Mouse (Mus musculus) embryo, embryonic 10.5 days (tissue): ENCODE data around the gene Dapl1.

Experiments
- DNase-seq: peaks from one replicate; pipeline ENCODE4 v3.0.0-alpha.2; 2015; ENCODE audit warnings: low spot score

Dapl1 gene

DNA sequence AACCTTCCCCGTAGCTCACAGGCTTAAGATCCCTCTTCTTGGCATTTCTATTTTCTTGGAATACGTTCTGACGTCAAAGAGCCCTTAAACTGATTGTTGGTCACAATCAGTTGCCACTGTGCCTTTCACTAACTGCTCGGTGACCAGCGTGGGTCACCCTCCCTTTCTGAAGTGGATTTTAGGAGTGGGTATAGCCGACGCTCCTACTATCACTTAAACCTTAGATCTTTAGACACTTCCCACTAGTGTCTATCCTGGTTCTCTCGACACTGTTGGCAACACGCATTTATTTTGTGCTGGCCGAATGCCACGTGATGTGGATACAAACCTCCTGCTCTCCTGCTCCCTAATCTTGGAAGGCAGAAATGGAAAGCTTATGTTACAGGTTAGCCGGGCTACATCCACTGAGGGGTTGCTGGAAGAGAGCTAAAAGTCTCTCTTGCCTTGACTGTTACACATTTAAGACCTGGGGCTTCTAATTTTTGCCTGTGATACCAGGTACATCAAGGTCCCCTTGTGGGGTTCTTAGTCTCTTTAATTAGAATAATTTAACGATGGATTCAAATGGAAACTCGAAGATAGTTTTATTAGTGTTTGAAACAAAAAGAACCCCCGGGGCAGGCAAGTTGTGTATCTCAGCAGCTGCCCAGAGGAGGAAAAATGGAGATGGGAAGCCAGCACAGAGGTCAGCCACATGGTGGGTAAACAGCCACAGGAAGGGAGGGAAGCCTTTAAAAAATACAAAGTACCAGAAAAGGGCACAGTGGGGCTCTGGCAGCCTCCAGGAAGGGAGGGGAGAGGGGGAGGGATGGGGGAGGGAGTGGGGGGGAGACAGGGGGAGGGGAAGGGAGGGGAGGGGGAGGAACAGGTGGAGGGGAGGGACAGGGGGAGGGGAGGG is 13.2 kb upstream of the Dapl1 start:
- DNase-seq, result no peak

GRCm38 (mm10) chr2:59474336-59474735 is 10.1 kb upstream of the Dapl1 start:
- no peak for DNase-seq

DNA sequence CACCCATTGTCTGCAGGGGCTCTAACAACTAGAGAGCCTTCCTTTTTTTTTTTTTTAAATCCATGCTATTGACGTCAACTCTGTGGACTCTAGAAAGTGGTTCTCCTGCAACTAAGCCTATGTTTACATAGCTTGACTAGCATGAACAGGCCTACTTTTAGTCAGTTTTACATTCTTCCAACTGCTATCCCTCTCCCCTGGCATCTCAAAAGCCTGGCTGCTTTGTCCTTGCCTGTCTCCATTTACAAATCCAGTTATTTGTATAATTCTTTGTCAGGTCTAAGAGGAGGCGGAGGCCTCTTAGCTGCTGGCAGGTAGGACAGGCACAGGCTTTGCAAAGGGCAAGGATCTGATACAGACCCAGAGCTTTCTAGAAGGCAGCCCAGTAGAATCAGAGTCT is 627 bp downstream of the Dapl1 start:
- DNase-seq, result no peak

DNA sequence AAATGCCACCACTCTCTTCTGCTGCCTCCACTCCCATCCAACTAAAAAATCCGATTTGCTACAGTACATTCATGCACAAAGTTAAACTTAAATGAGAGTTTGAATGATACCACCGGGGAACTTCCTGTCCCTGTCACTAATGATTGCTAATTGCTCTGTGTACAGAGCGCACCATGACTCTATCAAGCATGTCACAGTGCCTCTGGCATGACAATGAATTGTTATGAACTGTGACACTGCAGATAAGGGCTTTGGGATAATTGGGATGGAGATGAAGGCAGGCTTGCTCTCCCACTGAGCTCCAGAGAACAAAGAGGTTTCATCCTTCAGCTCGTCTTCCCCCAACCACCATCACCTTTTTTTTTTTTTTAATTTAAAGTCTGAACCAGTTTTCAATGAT is 1.2 kb downstream of the Dapl1 start:
- DNase-seq, result no peak

DNA sequence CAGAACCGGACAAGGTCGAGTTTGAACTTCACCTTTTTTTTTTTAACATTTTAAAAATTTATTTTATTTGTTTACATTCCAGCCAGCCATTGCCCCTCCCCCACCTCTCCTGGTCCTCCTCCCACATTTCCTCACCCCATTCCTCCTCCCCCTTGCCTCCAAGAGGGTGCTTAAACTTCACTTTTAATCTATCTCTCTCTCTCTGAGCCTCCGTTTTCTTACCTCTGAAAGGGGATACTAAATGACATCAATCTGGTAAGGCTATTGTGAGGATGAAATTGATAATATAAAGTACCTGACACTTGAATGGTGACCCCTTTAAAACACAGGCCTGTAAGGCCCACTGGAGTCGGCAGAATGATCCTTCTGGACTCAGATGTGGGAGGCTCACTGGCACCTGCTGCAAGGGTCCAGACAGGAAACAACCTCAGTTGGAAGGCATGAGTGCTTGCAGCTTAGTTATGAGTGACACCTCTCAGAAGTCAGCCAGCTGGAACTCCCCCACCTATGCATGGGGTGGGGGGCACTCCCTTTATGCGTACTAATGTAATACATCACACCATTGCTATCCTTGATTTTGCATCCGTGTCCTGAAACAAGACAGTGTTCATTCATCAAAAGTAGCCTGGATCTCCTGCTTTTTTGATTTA is 1.9 kb downstream of the Dapl1 start:
- no peak for DNase-seq

GRCm38 (mm10) chr2:59488235-59488634 is 3.8 kb downstream of the Dapl1 start:
- DNase-seq, result no peak

DNA sequence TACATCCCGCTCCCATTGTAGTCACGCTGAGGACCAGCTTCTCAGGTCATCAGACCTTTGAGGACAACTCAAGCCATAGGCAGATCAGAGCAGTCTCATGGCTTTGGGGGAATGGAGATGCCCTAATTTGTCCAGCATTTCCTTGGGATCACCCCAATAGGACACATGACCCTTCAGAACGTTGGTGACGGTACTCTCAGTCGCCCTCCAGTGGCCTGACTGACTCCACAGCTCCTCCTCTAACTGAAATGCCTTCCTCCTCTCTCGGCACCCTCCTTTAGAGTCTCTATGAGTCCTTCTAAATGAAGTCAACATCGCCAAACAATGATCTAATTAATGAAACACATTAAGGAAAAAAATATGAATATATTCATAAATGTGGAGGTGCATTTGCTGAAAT is 5.9 kb downstream of the Dapl1 start:
- DNase-seq, result no peak

DNA sequence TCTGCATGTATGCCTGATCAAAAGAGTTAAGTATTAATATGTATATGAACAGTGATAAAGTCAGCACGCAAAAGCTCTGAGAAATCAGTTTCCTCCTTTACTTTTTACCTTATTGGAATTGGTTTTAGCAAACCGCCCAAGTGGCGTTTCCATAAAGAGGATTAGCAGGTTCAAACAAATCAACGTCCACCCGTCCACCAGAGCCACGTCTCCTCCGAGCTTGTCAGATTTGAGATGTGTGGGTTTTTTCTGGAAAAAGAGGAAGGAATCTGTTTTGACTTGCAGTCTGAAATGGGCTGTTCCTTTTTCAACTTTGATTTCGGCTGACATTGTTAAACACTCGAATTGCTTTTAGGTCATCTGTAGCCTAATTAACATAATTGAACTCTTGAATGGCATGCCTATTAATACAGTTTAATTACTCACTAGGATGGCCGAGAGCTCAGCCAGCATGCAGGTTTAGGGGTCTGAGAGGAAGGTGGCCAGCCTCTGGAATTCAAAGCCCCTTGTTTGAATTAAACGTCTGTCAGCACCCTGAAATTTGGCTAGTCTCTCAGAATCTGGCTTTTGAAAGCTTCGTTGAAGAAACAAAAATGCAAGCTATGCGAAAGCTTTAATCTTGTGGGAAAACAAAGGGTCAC is 9.1 kb downstream of the Dapl1 start:
- no peak for DNase-seq

DNA sequence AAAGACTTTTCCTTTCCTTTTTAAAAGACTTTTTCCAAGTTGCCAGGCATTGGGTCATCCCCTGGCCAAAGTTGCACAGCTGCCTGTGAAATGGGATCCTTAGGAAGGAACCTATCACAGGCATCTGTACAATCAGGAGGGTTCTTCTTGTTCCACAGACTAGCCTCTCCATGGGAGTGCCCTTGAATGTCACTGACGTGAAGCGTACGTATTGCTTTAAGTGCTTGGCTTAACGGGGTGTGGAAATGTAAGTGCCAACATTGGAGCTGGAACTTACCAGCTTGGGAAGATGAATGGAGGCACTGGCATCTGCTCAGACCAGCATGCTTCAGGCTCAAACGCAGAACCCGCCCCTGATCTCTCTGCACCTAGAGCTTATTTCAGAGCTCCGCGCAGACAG is 14.7 kb downstream of the Dapl1 start:
- DNase-seq, result no peak

- DNase-seq, result no peak
Observed at GRCm38 (mm10) chr2:59499717-59500116, 15.3 kb downstream of the Dapl1 start.

DNA sequence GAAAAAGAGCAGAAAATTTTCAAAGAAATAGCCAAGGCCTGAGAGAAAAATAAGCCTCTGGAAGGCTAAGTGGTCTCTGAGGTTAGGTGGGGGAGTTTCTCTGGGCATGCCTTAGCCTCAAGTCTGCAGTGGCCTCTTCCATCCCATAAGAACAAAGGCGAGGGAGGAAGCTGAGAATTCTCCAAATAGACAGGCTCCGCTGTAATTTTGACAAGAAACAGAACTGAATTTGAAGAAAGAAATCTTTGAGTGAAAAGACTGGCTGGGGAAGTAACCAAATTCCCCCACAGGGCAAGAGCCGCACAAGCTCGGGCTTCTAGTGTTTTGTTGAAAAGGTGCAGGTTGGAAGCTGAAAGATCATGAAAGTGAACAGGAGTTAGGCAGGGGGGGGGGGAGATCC is 24.6 kb downstream of the Dapl1 start:
- DNase-seq, result no peak

- DNase-seq, result no peak
Observed at GRCm38 (mm10) chr2:59510416-59510815, 26.0 kb downstream of the Dapl1 start.

DNA sequence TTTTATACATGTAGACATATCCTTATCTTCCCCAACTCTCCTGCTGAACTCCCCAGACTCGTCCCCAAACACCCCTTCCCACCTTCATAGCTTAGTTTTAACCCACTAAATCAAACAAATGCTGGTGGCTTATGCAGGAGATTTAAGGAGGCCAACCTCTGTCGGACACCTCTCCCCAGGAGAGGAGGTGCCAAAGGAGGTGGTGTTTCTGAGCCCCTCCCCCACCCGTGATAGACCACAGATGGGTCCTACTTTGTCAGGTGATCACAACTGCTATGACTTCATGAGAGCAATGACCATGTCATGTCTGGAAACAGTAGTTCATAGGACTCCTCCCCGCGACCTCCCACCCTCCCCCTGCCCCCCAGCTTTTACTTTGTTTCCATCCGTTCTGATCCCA is 26.4 kb downstream of the Dapl1 start:
- DNase-seq, result no peak

DNA sequence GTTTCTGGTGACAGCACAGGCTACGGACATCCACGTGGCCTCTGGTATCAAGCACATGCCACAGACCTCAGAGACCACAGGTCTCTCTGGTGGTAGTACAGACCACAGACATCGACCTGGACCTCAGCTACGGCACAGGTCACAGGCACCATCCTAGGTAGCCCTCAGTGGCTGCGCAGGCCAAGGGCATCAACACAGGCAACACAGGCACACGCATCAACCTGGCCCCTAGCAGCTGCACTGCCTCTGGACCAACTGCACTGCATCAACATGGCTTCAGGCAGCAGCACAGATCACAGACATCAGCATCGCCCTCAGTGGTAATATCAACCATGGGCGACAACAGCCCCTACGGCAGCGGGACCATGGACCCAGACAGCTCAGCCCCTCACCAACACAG is 36.2 kb downstream of the Dapl1 start:
- DNase-seq, result no peak

- peak; percentile 97 for DNase-seq
Observed at GRCm38 (mm10) chr2:59522079-59522684, 37.7 kb downstream of the Dapl1 start.

GRCm38 (mm10) chr2:59523526-59523925 is 39.1 kb downstream of the Dapl1 start:
- no peak for DNase-seq

DNA sequence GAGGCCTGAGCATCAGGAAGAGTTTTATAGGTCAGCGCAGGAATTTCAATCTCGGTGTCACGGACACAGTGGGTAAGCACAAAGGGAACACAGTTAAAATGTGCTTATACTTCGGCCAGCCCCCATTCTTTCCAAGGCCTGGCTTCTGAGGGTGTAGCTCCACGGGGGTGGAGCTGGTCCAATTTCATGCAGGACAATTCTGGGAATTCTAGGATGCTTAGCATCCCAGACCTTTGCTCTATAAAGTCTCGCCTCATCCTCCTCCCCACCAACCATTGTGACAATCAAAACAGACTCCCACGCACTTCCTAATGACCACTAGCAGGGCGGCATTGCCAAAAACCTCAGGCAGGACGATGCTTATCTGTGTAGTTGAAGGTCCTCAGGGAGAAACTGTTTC is 42.4 kb downstream of the Dapl1 start:
- DNase-seq, result no peak

GRCm38 (mm10) chr2:59529574-59530080 is 45.2 kb downstream of the Dapl1 start:
- peak; percentile 65 for DNase-seq

DNA sequence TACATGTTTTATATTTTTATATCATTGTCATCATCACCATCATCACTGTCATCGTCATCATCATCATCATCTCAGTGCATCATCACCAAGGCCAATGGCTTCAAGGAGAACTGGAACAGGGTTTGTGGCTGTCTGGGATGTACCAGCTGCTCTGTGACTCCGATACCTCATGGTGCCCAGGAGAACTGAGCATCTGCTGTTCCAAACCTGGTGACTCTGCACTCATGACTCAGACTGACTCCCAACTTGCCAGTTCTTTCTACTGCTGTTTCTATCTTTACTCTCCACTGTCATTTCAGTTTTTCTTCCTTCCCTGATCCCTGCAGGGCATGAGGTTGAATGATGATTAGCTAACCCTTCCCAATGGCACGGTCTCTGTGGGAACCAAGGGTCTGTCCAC is 46.4 kb downstream of the Dapl1 start:
- DNase-seq, result no peak

- DNase-seq, result no peak
Observed at GRCm38 (mm10) chr2:59532999-59533398, 48.5 kb downstream of the Dapl1 start.

DNA sequence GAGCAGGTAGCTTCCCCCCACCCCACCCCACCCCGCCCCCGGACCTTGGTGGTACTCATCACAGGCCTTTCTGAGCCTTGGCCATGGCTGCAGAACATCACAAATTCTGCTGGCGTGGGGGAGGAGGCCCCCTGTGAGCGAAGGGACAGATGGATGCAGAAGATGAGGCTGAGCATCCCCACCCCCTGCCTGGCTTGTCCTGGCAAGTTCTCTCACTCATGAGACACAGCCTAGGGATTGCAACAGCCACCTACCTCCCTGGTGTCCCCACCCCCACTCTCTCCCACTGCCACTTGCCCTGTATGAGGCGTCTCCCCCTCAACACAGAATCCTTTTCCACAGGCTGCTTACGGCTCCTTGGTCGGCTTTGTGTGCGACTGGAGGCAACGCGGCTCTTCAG is 49.1 kb downstream of the Dapl1 start:
- no peak for DNase-seq

DNA sequence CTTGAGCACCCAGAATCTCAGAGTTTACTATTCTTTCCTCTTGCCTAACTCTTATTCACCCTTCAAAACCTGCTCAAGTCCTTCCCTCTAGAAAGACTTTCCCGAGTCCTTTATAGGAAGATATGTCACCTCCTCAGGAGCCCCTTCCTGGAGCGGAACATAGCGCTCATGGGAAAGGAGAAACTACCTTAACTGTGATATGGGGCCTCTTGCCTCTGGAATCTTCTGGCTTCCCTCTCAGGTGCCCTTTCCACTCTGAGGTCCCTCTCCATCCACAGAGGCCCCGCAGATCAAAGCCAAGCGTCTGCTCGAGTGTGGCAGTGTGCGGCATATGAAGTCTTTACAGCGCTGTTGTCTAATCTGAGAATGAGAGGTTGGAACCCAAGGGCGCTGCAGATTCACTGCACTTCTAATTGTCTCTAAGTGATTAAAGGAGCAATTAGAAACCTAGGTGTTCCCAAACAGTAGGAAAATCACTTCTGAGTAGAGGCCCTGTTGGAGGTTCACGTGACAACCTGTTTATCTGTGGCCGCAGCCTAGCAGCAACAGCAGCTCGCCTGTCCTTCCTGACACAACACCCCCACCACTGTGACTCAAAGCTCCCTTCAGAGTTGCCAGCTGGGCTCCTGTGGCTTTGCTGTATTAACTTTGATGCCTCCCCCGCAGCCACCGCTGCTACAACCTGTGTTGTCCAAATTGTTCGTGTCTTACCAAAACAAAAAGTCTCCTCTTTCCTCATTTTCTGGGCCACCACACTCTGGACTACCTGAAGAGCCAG is 49.7 kb downstream of the Dapl1 start:
- DNase-seq, result no peak
